Mouse (Mus musculus): Measurements from ENCODE around the gene Ddx51.
A peak's percentile ranks its signal among the peaks of the same experiment; 100 is the strongest.

Ddx51 gene

DNA sequence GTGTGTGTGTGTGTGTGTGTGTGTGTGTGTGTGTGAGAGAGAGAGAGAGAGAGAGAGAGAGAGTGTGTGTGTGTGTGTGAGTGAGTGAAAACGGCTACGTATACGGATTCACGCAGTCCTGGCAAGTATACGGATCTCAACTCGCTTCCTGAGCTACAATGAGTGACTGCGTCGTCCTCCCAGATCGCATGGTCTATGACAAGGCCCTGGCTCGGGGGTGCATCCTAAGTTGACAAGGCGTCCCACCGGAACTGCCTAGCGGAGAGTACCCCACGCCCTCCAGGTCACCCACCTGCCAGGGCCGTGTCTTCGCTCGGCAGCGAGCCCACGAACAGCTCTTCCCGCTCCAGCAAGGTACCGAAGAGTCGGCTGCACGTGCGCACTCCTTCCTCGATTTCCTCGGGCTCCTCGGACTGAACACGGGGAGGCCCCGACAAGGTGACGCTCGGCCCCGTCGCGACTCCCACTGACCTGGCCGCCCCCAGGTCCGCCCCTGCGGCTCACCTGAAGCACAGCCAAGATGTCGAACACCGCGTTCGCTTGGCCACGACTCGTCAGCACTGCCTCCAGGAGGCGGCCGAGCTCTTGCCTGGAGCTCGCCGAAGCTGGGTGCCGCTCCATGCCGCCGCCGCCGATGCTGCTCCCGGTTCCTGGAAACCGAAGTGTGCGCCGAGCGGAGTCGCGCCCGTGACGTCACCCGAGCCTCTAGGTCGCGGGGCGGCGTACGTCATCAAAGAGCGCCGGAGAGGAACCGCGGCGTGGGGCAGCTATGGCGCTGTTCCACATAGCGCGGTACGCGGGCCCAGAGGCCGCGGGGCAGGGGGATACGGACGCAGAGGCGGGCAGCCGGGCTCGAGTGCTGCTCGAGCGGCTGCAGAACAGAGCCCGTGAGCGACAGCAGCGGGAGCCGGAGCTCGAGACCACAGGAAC, at the start of gene Ddx51, which contains the start of gene Noc4l:
Gene Ddx51 (plus strand): TSS at position 733 of the 930 bp plus-strand sequence.
Gene Noc4l (minus strand): TSS at position 699 of the 930 bp plus-strand sequence.
- peak; percentile 81 to 90 for DNase-seq (ENCODE audit: low spot score in 2 of 2)

DNA sequence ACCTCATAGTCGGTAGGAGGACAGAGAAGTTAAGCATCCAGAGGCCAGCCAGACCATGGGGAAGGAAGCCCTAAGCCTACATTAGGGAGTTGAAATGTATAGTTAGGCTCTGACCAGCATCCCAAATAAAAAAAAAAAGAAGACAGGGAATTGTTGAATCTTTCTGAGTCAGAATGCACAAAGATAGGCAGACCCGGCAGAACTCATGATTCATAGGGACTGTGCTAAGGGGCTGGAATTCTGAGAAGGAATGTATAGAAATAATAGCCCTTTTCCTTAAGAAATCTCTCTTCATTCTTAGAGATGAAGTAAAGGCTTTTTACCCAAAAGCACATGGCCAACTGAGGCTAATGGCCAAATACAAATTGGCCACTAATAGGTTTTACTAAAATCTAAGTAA, 48.9 kb upstream of the Ddx51 start:
- no peak for DNase-seq (ENCODE audit: low spot score in 2 of 2)

DNA sequence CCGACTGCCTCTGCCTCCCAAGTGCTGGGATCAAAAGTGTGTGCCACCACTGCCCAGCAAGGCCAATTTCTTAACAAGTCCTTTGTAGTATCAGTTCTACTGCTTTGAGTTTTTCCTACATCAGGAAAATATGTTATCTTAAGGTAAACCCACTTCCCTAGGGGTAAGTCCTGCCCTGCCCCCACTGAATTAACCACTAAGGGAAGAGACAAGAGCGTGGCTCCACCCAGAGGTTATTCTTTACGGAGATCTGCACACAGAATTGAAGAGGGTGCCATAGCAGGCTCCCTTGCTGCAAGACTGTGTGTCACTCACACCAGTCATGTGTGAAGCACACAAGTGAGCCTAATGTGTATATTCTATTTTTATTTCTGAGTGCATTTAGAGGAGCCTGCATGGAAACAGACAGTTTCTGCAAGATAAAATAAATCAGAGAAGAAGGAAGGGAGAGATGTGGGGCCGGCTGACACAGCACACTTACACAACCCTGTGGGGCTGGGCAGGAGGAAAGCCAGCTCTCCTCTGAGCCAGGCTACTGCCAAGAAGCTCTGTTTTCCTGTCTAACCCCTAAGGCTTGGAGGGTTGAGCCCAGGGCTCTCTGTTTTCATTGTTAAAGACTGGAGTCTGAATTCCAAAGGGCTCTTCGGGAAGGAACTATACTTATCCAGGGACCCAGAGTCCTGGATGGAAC, 47.6 kb upstream of the Ddx51 start:
- DNase-seq (ENCODE audit: low spot score in 2 of 2): no peak

DNA sequence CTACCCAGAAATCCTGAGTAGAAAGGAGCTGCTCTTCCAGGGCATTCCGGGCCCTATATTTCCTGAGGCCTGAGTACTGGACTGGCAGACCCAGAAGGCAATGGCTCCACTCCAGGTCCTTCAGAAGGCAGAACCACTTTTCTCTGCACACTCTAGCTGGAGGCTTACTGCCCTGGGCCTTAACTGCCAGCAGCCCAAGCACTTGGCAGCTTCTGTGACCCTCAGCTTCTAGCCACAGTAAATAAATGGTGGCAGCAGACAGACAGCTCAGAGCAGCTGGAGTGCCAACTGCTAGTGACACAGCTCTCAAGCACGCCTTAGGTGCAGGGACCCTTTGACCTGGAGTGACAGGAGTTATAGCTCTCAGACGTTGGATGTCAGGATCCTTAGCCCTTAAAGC, 45.5 kb upstream of the Ddx51 start:
- DNase-seq (ENCODE audit: low spot score in 2 of 2): no peak

GRCm38 (mm10) chr5:110608336-110608735, 44.9 kb upstream of the Ddx51 start:
- no peak for DNase-seq (ENCODE audit: low spot score in 2 of 2)

DNA sequence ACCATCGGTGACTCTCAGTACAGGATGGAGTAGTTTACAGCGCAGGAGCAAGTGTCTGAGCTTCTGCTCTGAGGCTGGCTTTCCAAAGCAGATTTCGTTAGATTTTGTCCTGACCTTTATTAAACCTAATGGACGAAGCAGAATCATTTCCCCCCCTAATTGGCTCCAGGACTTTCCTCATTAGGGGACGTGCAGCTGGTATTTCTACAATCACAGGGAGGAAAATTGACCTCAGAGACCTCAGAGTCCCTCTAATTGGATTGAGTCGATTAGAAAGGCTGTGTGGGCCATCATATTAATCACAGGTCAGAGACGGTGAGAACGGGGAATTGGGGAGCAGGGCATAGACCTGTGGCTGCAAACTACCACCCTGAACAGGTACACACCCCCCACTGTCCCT, 44.3 kb upstream of the Ddx51 start:
- no peak for DNase-seq (ENCODE audit: low spot score in 2 of 2)

- no peak for DNase-seq (ENCODE audit: low spot score in 2 of 2)
Measured at GRCm38 (mm10) chr5:110609425-110609824, 43.8 kb upstream of the Ddx51 start.

DNA sequence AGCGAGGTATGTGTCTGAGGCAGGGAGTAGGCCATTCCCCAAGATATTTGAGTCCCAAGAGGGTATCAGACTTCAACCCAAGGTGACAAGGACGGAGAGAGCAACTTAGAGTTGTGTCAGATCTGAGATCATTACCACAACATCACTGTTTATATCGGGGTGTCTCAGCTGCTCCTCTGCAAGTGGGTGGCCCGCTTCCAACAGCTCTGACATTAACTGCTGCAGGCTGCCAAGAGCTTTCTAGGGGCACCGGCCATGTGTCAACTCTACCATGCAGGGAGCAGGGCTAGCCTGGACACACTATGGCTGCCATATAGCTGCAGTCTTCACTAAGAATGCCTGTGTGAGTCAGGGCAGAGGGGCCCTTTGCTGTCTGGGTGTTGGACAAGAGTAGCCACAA, 43.4 kb upstream of the Ddx51 start:
- DNase-seq (ENCODE audit: low spot score in 2 of 2): no peak

DNA sequence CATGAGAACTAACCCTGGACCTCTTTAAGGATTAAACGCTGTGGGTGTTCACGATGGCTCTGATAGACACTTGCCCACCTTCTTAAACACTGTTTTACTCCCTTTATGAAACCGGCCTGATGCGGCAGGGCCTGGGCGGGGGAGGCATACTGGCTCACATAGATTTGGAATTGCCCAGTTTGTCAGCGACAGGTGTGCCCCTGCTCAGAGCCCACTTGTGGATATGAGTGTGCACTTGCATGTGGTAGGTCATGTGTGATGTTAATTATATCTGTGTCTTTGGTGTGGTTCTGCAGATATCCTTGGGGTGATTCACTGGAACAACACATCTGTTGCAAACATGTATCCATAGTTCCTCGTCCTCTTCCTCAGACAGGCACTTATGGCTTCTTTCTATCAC, 42.8 kb upstream of the Ddx51 start:
- no peak for DNase-seq (ENCODE audit: low spot score in 2 of 2)

GRCm38 (mm10) chr5:110611435-110612158, 41.7 kb upstream of the Ddx51 start:
- no peak for DNase-seq (ENCODE audit: low spot score in 2 of 2)

DNA sequence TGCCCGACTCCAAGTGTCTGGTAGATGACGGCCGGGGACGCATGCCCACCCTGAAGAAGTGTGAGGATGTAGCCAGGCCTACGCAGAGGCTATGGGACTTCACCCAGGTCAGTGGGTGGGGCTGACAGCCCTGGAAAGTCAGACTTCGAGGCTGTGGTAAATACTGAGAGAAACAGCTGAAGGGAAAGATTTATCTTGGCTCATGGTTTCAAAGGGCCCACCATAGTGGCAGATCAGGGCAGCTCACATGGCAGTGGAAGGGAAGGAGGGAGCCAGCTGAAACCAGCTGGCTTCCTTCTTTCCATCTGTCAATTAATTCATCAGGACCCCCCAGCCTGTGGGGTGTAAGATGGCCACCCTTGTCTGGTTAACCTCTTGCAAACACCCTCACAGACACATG, 34.0 kb upstream of the Ddx51 start:
- DNase-seq (ENCODE audit: low spot score in 2 of 2): no peak

DNA sequence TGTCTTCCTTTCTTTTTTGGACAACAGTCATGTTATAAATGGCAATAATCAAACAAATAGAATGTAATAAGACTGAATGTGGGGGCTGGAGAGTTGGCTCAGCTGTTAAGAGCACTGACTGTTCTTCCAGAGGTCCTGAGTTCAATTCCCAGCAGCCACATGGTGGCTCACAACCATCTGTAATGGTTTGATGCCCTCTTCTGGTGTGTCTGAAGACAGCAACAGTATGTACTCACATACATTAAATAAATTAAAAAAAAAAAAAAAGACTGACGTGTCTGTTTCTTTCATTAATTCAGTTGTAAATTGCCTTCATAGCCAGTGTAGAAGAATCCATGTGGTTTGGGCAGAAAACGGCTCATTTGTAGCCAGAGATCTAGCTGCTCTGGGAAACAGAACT, 28.9 kb upstream of the Ddx51 start:
- no peak for DNase-seq (ENCODE audit: low spot score in 2 of 2)

- no peak for DNase-seq (ENCODE audit: low spot score in 2 of 2)
Measured at GRCm38 (mm10) chr5:110627351-110627750, 25.9 kb upstream of the Ddx51 start.

- no peak for DNase-seq (ENCODE audit: low spot score in 2 of 2)
Measured at GRCm38 (mm10) chr5:110628156-110628555, 25.1 kb upstream of the Ddx51 start.

DNA sequence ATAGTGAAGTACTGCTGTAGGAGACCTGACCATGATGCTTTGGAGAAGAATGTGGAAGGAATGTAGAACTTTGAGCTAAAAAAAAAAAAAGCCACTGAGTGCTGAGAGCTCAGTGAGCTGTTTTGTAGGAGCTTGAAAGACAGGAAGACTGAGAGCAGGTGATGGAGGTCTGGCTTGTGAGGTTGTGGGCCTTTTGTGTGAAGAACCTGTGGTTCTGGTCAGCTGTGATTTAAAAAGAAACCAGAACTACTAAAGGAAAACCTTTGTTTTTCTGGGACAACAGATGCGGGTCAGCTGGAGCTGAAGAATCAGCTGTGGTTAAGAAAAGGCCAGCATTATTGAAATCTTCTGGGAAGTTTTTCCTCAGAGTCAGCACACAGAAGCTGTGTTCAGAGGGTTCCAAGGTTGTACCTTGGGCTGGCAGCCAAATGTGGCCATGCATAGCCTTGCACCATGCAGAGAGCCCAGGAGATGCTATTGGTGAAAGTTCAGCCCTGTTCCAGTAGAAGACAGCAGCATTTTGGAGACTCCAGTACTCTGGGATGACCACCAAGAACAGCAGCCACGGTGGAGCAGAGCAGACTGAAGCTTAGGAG, 23.6 kb upstream of the Ddx51 start:
- no peak for DNase-seq (ENCODE audit: low spot score in 2 of 2)

- no peak for DNase-seq (ENCODE audit: low spot score in 2 of 2)
Measured at GRCm38 (mm10) chr5:110635951-110636707, 17.1 kb upstream of the Ddx51 start.

GRCm38 (mm10) chr5:110638306-110639074, 14.8 kb upstream of the Ddx51 start:
- DNase-seq (ENCODE audit: low spot score in 2 of 2): no peak

- peak; percentile 49 to 66 for DNase-seq (ENCODE audit: low spot score in 2 of 2)
Measured at GRCm38 (mm10) chr5:110639459-110639858, 13.8 kb upstream of the Ddx51 start.

DNA sequence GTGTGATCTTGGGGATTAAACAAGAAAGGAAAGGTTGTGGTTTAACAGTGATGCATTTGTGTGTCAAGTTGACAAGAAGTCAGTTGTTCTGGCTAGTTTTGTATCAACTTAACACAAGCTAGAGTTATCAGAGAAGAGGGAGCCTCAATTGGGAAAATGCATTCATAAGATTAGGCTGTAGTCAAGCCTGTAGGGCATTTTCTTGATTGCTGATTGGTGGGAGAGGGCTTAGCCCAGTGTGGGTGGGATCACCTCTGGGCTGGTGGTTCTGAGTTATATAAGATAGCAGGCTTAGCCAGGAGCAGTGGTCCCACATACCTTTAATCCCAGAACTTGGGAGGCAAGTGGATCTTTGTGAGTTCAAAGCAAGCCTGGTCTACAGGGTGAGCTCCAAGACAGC, 6.9 kb upstream of the Ddx51 start:
- no peak for DNase-seq (ENCODE audit: low spot score in 2 of 2)

GRCm38 (mm10) chr5:110653686-110654085, 435 bp downstream of the Ddx51 start:
- DNase-seq (ENCODE audit: low spot score in 2 of 2): no peak

All from heart, adult 9 months (tissue).